Mouse (Mus musculus): ENCODE results near the gene Trim58.

Trim58 gene

GRCm38 (mm10) chr11:58641638-58642358 is 1.5 kb downstream of the Trim58 start:
- intact Hi-C loops (cut with DNase I), result no loop called here

- intact Hi-C loops (cut with DNase I), result no loop called here
Measured at GRCm38 (mm10) chr11:58643350-58643749, 3.1 kb downstream of the Trim58 start.

GRCm38 (mm10) chr11:58655151-58655550 is 14.9 kb downstream of the Trim58 start:
- intact Hi-C loops (cut with DNase I), result no loop called here

GRCm38 (mm10) chr11:58658596-58658995 is 18.3 kb downstream of the Trim58 start, which contains the start of gene Olfr322:
TSS of gene Olfr322 (plus strand) at chr11:58658782.
- intact Hi-C loops (cut with DNase I), result no loop called here

GRCm38 (mm10) chr11:58669252-58669651 is 29.0 kb downstream of the Trim58 start:
- intact Hi-C loops (cut with DNase I), result no loop called here

- intact Hi-C loops (cut with DNase I), result no loop called here
Measured at GRCm38 (mm10) chr11:58671825-58672224, 31.6 kb downstream of the Trim58 start.

- intact Hi-C loops (cut with DNase I), result no loop called here
Measured at GRCm38 (mm10) chr11:58680799-58681198, 40.5 kb downstream of the Trim58 start, which contains the start of gene Olfr320. TSS of gene Olfr320 (plus strand) at chr11:58681099.

- intact Hi-C loops (cut with DNase I), result no loop called here
Measured at GRCm38 (mm10) chr11:58698862-58699261, 58.6 kb downstream of the Trim58 start, which contains the start of gene Olfr319. TSS of gene Olfr319 (plus strand) at chr11:58699162.
